Mouse (Mus musculus) kidney, adult 2 months (tissue): Measurements from ENCODE around the gene Oprl1.

Experiments
- CTCF ChIP-seq: fragments of 200-500 bp; conservative IDR thresholded peaks from 2 replicates; pipeline ENCODE4 v1.5.1; 2011; ENCODE audit warnings: low read depth, mild to moderate bottlenecking, control low read depth, low read length, moderate library complexity, mixed read lengths; ENCODE audit not compliant: insufficient read depth, insufficient read length
- POLR2A ChIP-seq: fragments of 200-500 bp; IDR thresholded peaks from one replicate; pipeline ENCODE4 v1.6.1; 2011; ENCODE audit warnings: low read depth, low read length, control low read depth

- no peak for TF ChIP-seq CTCF
- no peak for TF ChIP-seq POLR2A
These were observed 22.5 kb upstream of the Oprl1 start for GRCm38 (mm10) chr2:181692304-181692703.
